Mouse (Mus musculus): Measurements from ENCODE around the gene Oxct2b. TPM values are rescaled to one million over a fixed set of nuclear protein-coding genes. Genes with fewer than 3 reads are reported as not detected.
"Not testable (repeated sequence)": the region's sequence is repeated elsewhere in the genome, so short reads cannot be mapped to it uniquely, and the experiment has no call there.

Gene Oxct2b
- total and polyA plus RNA-seq, 3 experiments: not detected

DNA sequence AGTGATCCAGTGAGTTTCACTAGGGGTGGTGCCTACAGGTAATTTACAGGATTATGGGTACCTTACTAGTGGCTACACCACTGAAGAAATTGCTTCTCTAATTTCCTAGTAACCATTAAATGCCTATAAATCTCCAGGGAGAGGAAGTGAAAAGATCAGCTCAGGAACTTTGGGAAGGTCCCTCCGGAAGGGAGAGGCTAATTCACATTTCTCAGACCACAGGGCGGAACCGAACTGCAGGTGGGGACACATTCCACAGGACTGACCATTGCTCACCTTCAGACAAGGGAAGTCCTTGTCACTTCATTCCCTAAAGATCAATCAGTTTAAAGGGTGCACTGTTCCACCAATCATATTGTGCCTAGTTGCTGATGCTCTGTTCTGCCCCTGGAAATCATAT, 45.2 kb downstream of the Oxct2b start:
- Histone ChIP-seq H3K4me1 (ENCODE audit: control insufficient read depth in 1 of 2, insufficient read depth in 2 of 2, low read length in 2 of 2) (peaks cover 0 to 22% of the 10 kb centered on the region in 2 experiments; a peak in 3 of 4 replicates), H3K36me3 (ENCODE audit: control insufficient read depth in 1 of 2, insufficient read depth in 2 of 2, low read length in 2 of 2) (peaks cover 0 to 15% of the 10 kb centered on the region in 2 experiments; a peak in 2 of 4 replicates)
- not testable (repeated sequence) for H3K79me2 ChIP-seq (ENCODE audit: control insufficient read depth, insufficient read depth, low read length, poor library complexity); H3K27ac ChIP-seq (ENCODE audit: control insufficient read depth, low read depth, low read length); H3K9ac ChIP-seq (ENCODE audit: control insufficient read depth, low read depth, low read length, poor library complexity, severe bottlenecking); H3K27me3 ChIP-seq (ENCODE audit: control insufficient read depth in 1 of 2, insufficient read depth in 2 of 2, low read length in 2 of 2); H3K4me3 ChIP-seq (ENCODE audit: control insufficient read depth in 1 of 2, insufficient read depth in 1 of 2, low read depth in 2 of 2, low read length in 2 of 2); H3K9me3 ChIP-seq (replicated peaks; ENCODE audit: insufficient read depth, low read length); DNase-seq (ENCODE audit: low read depth, low spot score)

GRCm38 (mm10) chr4:123162305-123162917, 46.3 kb downstream of the Oxct2b start:
- H3K79me2 ChIP-seq (ENCODE audit: control insufficient read depth, insufficient read depth, low read length, poor library complexity): no peaks in the 10 kb centered on the region
- peaks cover 0 to 15% of the 10 kb centered on the region in 2 experiments; a peak in 2 of 4 replicates for H3K36me3 ChIP-seq (ENCODE audit: control insufficient read depth in 1 of 2, insufficient read depth in 2 of 2, low read length in 2 of 2)
- peak overlapping the region; percentile 0 to 21; a peak in 1 of 4 replicates for H3K4me3 ChIP-seq (ENCODE audit: control insufficient read depth in 1 of 2, insufficient read depth in 1 of 2, low read depth in 2 of 2, low read length in 2 of 2)
- TF ChIP-seq RAD21 (IDR thresholded peaks at IDR 0.05; ENCODE audit: low read depth, low read length) (no peak), MAZ (IDR thresholded peaks at IDR 0.05; ENCODE audit: low read depth, low read length) (peak; percentile 80; the same call in 1 of the 2 replicates), MAX (IDR thresholded peaks at IDR 0.05; ENCODE audit: low read length) (no peak), ETS1 (IDR thresholded peaks at IDR 0.05; ENCODE audit: low read depth, low read length) (peak; percentile 29; the same call in 1 of the 2 replicates), EP300 (IDR thresholded peaks at IDR 0.05; ENCODE audit: low read depth in 1 of 2, low read length in 2 of 2) (peak; percentile 74 to 76), USF1 (IDR thresholded peaks at IDR 0.05; ENCODE audit: low read depth, low read length) (no peak), TAL1 (IDR thresholded peaks at IDR 0.05; ENCODE audit: low read length) (peak; percentile 21; the same call in 1 of the 2 replicates), TCF12 (IDR thresholded peaks at IDR 0.05; ENCODE audit: low read depth, low read length) (peak; percentile 71), SIN3A (IDR thresholded peaks at IDR 0.05; ENCODE audit: low read length) (peak; percentile 39; the same call in 1 of the 2 replicates), E2F4 (IDR thresholded peaks at IDR 0.05; ENCODE audit: borderline replicate concordance, low read depth, low read length) (no peak), USF2 (IDR thresholded peaks at IDR 0.05; ENCODE audit: borderline replicate concordance in 1 of 2, insufficient read depth in 1 of 2, low read depth in 1 of 2, low read length in 2 of 2) (no peak), TBP (IDR thresholded peaks at IDR 0.05; ENCODE audit: low read depth, low read length) (no peak), ZMIZ1 (IDR thresholded peaks at IDR 0.05; ENCODE audit: low read depth, low read length) (no peak), GATA1 (IDR thresholded peaks at IDR 0.05; ENCODE audit: low read depth, low read length) (peak; percentile 60), MAFK (IDR thresholded peaks at IDR 0.05; ENCODE audit: borderline replicate concordance, low read depth, low read length) (no peak), HCFC1 (IDR thresholded peaks at IDR 0.05; ENCODE audit: low read depth, low read length) (no peak), ELF1 (IDR thresholded peaks at IDR 0.05; ENCODE audit: low read depth, low read length) (peak; percentile 31; the same call in 1 of the 2 replicates), ZC3H11A (IDR thresholded peaks at IDR 0.05; ENCODE audit: low read depth, low read length) (no peak), RCOR1 (IDR thresholded peaks at IDR 0.05; ENCODE audit: low read depth, low read length) (peak; percentile 64; the same call in 1 of the 2 replicates), SMC3 (IDR thresholded peaks at IDR 0.05; ENCODE audit: low read depth, low read length) (no peak)
- H3K27ac ChIP-seq (ENCODE audit: control insufficient read depth, low read depth, low read length): no peak overlapping the region
- H3K4me1 ChIP-seq (ENCODE audit: control insufficient read depth in 1 of 2, insufficient read depth in 2 of 2, low read length in 2 of 2): peaks cover 0 to 22% of the 10 kb centered on the region in 2 experiments; a peak in 3 of 4 replicates
- DNase-seq (ENCODE audit: low read depth, low spot score): peak; percentile 77
- H3K9me3 ChIP-seq (replicated peaks; ENCODE audit: insufficient read depth, low read length): no peaks in the 10 kb centered on the region
- peaks cover 3 to 4% of the 10 kb centered on the region in 2 experiments for H3K27me3 ChIP-seq (ENCODE audit: control insufficient read depth in 1 of 2, insufficient read depth in 2 of 2, low read length in 2 of 2)
- no peak overlapping the region; the same call in 1 of the 2 replicates for H3K9ac ChIP-seq (ENCODE audit: control insufficient read depth, low read depth, low read length, poor library complexity, severe bottlenecking)

Measured in MEL (cell line).